Mouse (Mus musculus) kidney, postnatal 14 days (tissue): Measurements from ENCODE around the gene Gm20388.
A peak's percentile ranks its signal among the peaks of the same experiment; 100 is the strongest.

Experiments
- DNase-seq: peaks from one replicate; pipeline ENCODE4 v3.0.0; 2022; ENCODE audit warnings: mixed read lengths

Gm20388 gene

GRCm38 (mm10) chr8:120520707-120521590 lies 610.3 kb downstream of the Gm20388 start:
- no peak for DNase-seq

- DNase-seq = no peak
Observed at GRCm38 (mm10) chr8:120521591-120521965, 610.9 kb downstream of the Gm20388 start.

- DNase-seq = no peak
Observed at GRCm38 (mm10) chr8:120523641-120524040, 613.0 kb downstream of the Gm20388 start.

- no peak for DNase-seq
Observed at GRCm38 (mm10) chr8:120525135-120525534, 614.5 kb downstream of the Gm20388 start.

GRCm38 (mm10) chr8:120525832-120526231 lies 615.2 kb downstream of the Gm20388 start:
- DNase-seq = no peak

GRCm38 (mm10) chr8:120526577-120526976 lies 615.9 kb downstream of the Gm20388 start:
- no peak for DNase-seq

- DNase-seq = no peak
Observed at GRCm38 (mm10) chr8:120528332-120528731, 617.7 kb downstream of the Gm20388 start.

GRCm38 (mm10) chr8:120529226-120529625 lies 618.6 kb downstream of the Gm20388 start:
- DNase-seq = no peak

GRCm38 (mm10) chr8:120530954-120531656 lies 620.5 kb downstream of the Gm20388 start:
- no peak for DNase-seq

- DNase-seq = no peak
Observed at GRCm38 (mm10) chr8:120531775-120532516, 621.3 kb downstream of the Gm20388 start.

- no peak for DNase-seq
Observed at GRCm38 (mm10) chr8:120532517-120533215, 622.0 kb downstream of the Gm20388 start.

- no peak for DNase-seq
Observed at GRCm38 (mm10) chr8:120533380-120533779, 622.7 kb downstream of the Gm20388 start.

GRCm38 (mm10) chr8:120534080-120534479 lies 623.4 kb downstream of the Gm20388 start:
- DNase-seq = no peak

GRCm38 (mm10) chr8:120534504-120535368 lies 624.1 kb downstream of the Gm20388 start:
- DNase-seq = peak; percentile 90

GRCm38 (mm10) chr8:120535452-120536305 lies 625.0 kb downstream of the Gm20388 start:
- DNase-seq = peak; percentile 70

GRCm38 (mm10) chr8:120536306-120537206 lies 625.9 kb downstream of the Gm20388 start:
- DNase-seq = no peak

- DNase-seq = peak; percentile 92
Observed at GRCm38 (mm10) chr8:120537207-120537817, 626.7 kb downstream of the Gm20388 start.

- peak; percentile 83 for DNase-seq
Observed at GRCm38 (mm10) chr8:120537818-120538396, 627.3 kb downstream of the Gm20388 start.
